In the genomic region with DNA sequence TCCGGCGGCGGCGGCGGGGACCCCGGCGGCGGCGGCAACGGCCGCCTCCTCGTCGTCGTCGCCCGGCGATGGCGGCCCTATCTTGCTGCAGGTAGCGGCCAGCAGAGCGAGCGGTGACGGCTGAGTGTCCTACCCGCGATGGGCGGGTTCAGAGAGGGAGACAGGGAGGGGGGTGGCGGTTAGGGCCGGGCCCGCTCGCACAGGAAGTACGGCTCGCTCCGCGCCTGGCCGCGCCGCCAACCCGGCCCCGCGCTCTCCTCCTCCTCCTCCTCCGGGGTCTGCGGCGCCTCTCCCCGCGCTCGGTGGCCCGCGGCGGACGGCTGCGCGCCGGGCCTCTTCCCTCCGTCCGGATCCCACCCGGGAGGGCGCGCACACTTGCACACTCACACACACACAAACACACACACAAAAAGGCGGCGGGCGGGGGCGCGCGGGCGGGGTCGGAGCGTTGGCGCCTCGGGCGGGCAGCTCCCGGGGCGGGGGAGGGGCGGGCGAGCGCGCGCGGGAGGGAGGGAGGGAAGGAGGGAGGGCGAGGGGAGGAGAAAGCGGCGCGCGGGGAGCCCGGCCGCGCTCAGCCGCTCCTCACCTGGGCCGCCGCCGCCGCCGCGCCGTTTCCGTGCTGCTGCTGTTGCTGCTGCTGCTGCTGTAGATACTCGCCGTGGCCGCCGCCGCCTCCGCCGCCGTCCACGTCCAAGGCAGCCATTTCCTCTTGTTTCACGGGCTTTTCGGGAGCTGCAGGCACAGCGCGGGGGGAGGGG, we compare ENCODE assay signal across 8 mouse cellular contexts. TPM values are rescaled to one million over a fixed set of nuclear protein-coding genes. Genes with fewer than 3 reads are reported as not detected.
DNase-seq lines count a peak whose midpoint lies in the region; ATAC-seq and TF ChIP-seq lines count a peak whose summit lies in the region.

No protein-coding gene starts in this region.

- under 1% methylated on average over 66 of the region's 107 CpGs for WGBS in hindbrain, embryonic 10.5 days
- under 1% methylated on average over 37 of the region's 107 CpGs for WGBS in lung, postnatal 0 days

- TF ChIP-seq EP300 in lung, postnatal 0 days (IDR thresholded peaks at IDR 0.05): no peak

- 0 out of 2 replicates have a peak, but pooled peaks cover 6% of the 10 kb centered on the region for H3K36me3 ChIP-seq in hindbrain, embryonic 10.5 days
- no peaks in the 10 kb centered on the region for H3K36me3 ChIP-seq in lung, postnatal 0 days (ENCODE audit: insufficient read depth, low read length)

- peak overlapping the region; percentile 97 for H3K4me3 ChIP-seq in hindbrain, embryonic 10.5 days
- peak overlapping the region; percentile 100 for H3K4me3 ChIP-seq in lung, postnatal 0 days (ENCODE audit: low read depth, low read length)

- peak overlapping the region; percentile 100 for H3K27ac ChIP-seq in hindbrain, embryonic 10.5 days
- H3K27ac ChIP-seq in lung, postnatal 0 days (ENCODE audit: low read length): peak overlapping the region; percentile 100

- H3K4me2 ChIP-seq in lung, postnatal 0 days (replicated peaks; ENCODE audit: low read depth, low read length): peak overlapping the region; percentile 73

- peaks cover 37% of the 10 kb centered on the region for H3K4me1 ChIP-seq in hindbrain, embryonic 10.5 days (replicated peaks)
- peaks cover 6% of the 10 kb centered on the region; the same call in 1 of the 2 replicates for H3K4me1 ChIP-seq in lung, postnatal 0 days (ENCODE audit: insufficient read depth, low read depth, low read length)

- ATAC-seq in frontal cortex, adult (ENCODE audit: low TSS enrichment): peak; percentile 60
- peak; percentile 80 for ATAC-seq in lung, postnatal 0 days

- DNase-seq in MN1 (ENCODE audit: low spot score): peak; percentile 90
- peak; percentile 88 for DNase-seq in cerebellum, adult 8-10 months
- DNase-seq in hindbrain, embryonic 10.5 days (ENCODE audit: low spot score): peak; percentile 90
- peak; percentile 83 to 87 for DNase-seq in layer of hippocampus, postnatal 10 days (ENCODE audit: low spot score in 2 of 2)
- DNase-seq in lung, postnatal 0 days (ENCODE audit: low spot score): peak; percentile 95
- peak; percentile 76 for DNase-seq in ovary, postnatal 14 days (ENCODE audit: low spot score)
- DNase-seq in thymus, postnatal 10 days (ENCODE audit: low spot score in 2 of 2): peak; percentile 81 to 89

- peak overlapping the region; percentile 100 for H3K9ac ChIP-seq in lung, postnatal 0 days (replicated peaks; ENCODE audit: low read depth)

- no peak for TF ChIP-seq CTCF in lung, postnatal 0 days (IDR thresholded peaks at IDR 0.05)

- no peaks in the 10 kb centered on the region for H3K9me3 ChIP-seq in hindbrain, embryonic 10.5 days
- H3K9me3 ChIP-seq in lung, postnatal 0 days (ENCODE audit: low read length): no peaks in the 10 kb centered on the region

- no peaks in the 10 kb centered on the region for H3K27me3 ChIP-seq in hindbrain, embryonic 10.5 days (ENCODE audit: insufficient read depth, poor library complexity, severe bottlenecking)
- H3K27me3 ChIP-seq in lung, postnatal 0 days (replicated peaks; ENCODE audit: insufficient read depth, low read length): no peaks in the 10 kb centered on the region

RNA-seq across cellular contexts. Expression of a gene that starts 1.2 kb away (rescaled TPM):
- 46.6 and 51.1 TPM in 2 replicates for polyA plus RNA-seq in hindbrain, embryonic 10.5 days (2016; fragmentation: Nextera tagmentation; extraction: Ambion mirVana)
- 10 to 100 TPM; 48.3 to 56.6 TPM for total RNA-seq in layer of hippocampus, postnatal 10 days (2021)
- 36.1 and 41.3 TPM in 2 replicates for polyA plus RNA-seq in lung, postnatal 0 days (2015; fragmentation: Nextera tagmentation; extraction: Ambion mirVana)

RNA-seq across cellular contexts. Expression of a gene that starts 7.4 kb away (rescaled TPM):
- polyA plus RNA-seq in hindbrain, embryonic 10.5 days (2016; fragmentation: Nextera tagmentation; extraction: Ambion mirVana): not detected in 2 replicates
- total RNA-seq in layer of hippocampus, postnatal 10 days (2021): not detected
- polyA plus RNA-seq in lung, postnatal 0 days (2015; fragmentation: Nextera tagmentation; extraction: Ambion mirVana): not detected in 2 replicates

Comparison
In these comparisons a context has a peak if more than half of its experiments do, and no peak if none do; other contexts are left out.
1. Peak in every context shown above with its lines: DNase-seq, ATAC-seq, H3K4me3 ChIP-seq and H3K27ac ChIP-seq.